Mouse (Mus musculus): ENCODE results near the gene Myo10. TPM values are rescaled to one million over a fixed set of nuclear protein-coding genes. Genes with fewer than 3 reads are reported as not detected.

Gene Myo10
- total and polyA plus RNA-seq, 2 experiments from 2014 or later, result 29.3 to 34.7 TPM

DNA sequence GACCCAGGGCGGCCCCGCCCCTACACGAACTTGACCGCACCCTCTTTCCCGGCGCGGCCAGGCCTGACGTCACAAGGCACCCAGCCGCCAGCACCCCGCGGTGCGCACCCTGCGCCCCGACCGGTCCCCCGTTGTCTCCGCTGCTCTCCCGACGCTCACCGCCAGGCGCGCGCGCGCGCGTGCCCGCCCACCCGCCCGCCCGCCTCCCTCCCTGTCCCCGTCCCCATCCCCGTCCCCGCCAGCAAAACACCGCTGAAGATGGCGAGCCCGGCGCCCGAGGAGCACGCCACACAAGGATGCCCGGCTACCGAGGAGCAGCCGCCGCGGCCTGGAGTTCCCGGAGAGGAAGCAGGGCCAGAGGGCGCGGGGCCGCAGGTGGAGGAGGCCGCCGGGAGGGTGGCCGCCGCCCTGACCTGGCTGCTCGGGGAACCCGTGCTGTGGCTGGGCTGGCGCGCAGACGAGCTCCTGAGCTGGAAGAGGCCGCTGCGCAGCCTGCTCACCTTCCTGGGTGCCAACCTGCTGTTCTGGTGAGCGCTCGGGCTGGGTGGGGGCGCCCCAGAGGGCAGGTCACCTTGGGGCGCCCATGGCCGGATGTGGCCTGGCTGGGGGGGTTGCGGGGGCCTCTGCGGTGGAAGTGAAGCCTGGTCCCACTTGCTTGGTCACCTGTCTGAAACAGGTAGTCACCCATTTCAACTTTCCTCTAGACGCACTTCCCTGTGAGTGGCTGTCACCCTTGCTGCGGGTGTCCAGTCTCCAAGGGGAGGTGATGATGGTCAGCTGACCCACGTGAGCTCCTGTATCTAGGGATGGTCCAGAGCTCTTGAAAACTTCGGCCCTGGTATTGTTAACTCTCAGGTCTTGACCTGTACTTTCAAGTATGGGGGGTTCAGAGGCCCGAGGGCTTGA lies 221.0 kb downstream of the Myo10 start, which contains the start of gene Retreg1:
TSS of gene Retreg1 (plus strand) at position 95 of the 906 bp plus-strand sequence.
- peak within 1 kb of the TSS; percentile 75 for H3K9ac ChIP-seq (replicated peaks; ENCODE audit: low read length, poor library complexity, severe bottlenecking)

DNA sequence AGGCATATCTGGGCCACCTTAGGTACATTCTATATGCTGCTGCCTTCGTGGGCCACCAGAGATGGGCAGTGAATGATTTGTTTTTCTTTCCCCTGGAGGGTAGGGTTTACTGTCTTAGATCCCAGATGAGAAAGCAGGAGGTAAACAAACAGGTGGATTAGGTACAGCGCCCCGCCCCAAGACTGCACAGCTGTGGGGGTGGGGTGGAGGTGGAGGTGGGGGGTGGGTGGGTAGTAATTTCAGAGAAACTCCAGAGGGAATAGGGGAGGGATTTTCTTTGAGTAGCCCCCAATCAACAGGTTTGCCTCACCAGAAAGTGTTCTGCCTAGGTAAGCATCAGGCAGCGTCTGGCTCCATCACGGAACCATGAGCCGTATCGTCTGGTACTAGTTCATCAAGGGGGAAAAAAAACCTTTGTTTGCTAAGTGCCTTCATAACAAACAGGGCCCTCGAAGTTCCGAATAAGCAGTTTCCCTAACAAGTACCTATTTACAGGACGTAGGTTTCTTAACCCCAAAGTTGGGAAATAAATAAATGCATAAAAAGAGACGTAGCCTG lies 221.8 kb downstream of the Myo10 start:
- no peak for DNase-seq (ENCODE audit: low spot score)
- WGBS, result 10% methylated on average over 11 of the region's 11 CpGs

More for the DNA sequence above, 221.0 kb downstream of the Myo10 start, which contains the start of gene Retreg1:
- under 1% methylated on average over 48 of the region's 72 CpGs for WGBS
- H3K27ac ChIP-seq (ENCODE audit: low read depth, low read length), result peak within 1 kb of the TSS; percentile 62
- no peaks in the 10 kb centered on the region for H3K27me3 ChIP-seq (ENCODE audit: insufficient read depth, low read length)
- no peaks in the 10 kb centered on the region for H3K9me3 ChIP-seq (ENCODE audit: low read length)
- no peaks in the 10 kb centered on the region for H3K4me1 ChIP-seq (ENCODE audit: insufficient read depth, low read length)
- H3K4me2 ChIP-seq (ENCODE audit: low read depth, low read length, poor library complexity, severe bottlenecking), result peak within 1 kb of the TSS; percentile 93
- no peak; the same call in 1 of the 2 replicates for TF ChIP-seq CTCF (IDR thresholded peaks at IDR 0.05)
- H3K36me3 ChIP-seq (ENCODE audit: insufficient read depth, low read length), result no peaks in the 10 kb centered on the region
- peak within 1 kb of the TSS; percentile 81 for H3K4me3 ChIP-seq (ENCODE audit: low read depth, low read length)
- DNase-seq (ENCODE audit: low spot score) (peak; percentile 42), ATAC-seq (ENCODE audit: low FRiP score) (peak; percentile 89)

DNA sequence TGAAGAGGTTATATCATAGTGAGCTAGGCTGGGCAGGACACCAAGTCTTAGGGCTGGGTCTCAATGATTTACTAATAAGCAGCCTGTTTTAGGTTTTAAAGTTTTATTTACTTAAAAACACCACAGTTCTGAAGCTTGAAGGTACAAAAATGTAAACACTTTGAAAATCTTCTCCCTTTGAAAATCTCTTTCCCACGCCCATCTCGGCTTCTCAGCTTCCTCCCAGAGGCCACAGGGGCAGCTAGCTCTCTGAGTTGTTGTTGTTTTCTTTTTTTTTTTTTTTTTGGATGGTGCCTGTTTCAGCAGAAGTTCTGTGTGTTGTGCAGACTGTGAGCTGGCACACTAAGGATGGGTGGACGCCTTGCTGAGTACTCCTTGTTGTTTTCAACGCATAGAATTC lies 222.4 kb downstream of the Myo10 start:
- H3K27ac ChIP-seq (ENCODE audit: low read depth, low read length), result no peak overlapping the region
- DNase-seq (ENCODE audit: low spot score), result no peak
- H3K4me3 ChIP-seq (ENCODE audit: low read depth, low read length), result peak overlapping the region; percentile 81
- no peak for ATAC-seq (ENCODE audit: low FRiP score)
- no peaks in the 10 kb centered on the region for H3K27me3 ChIP-seq (ENCODE audit: insufficient read depth, low read length)
- WGBS, result 56% methylated on average over 4 of the region's 4 CpGs
- H3K9ac ChIP-seq (replicated peaks; ENCODE audit: low read length, poor library complexity, severe bottlenecking), result no peak overlapping the region
- H3K36me3 ChIP-seq (ENCODE audit: insufficient read depth, low read length), result no peaks in the 10 kb centered on the region
- no peak for TF ChIP-seq CTCF (IDR thresholded peaks at IDR 0.05)
- no peaks in the 10 kb centered on the region for H3K4me1 ChIP-seq (ENCODE audit: insufficient read depth, low read length)
- H3K4me2 ChIP-seq (ENCODE audit: low read depth, low read length, poor library complexity, severe bottlenecking), result peak overlapping the region; percentile 93
- H3K9me3 ChIP-seq (ENCODE audit: low read length), result no peaks in the 10 kb centered on the region

More for the DNA sequence above, 221.8 kb downstream of the Myo10 start:
- no peak for TF ChIP-seq CTCF (IDR thresholded peaks at IDR 0.05)
- peak overlapping the region; percentile 75; the same call in 1 of the 2 replicates for H3K9ac ChIP-seq (replicated peaks; ENCODE audit: low read length, poor library complexity, severe bottlenecking)
- H3K4me2 ChIP-seq (ENCODE audit: low read depth, low read length, poor library complexity, severe bottlenecking), result peak overlapping the region; percentile 93
- peak overlapping the region; percentile 81 for H3K4me3 ChIP-seq (ENCODE audit: low read depth, low read length)
- no peak for ATAC-seq (ENCODE audit: low FRiP score)
- no peak overlapping the region for H3K27ac ChIP-seq (ENCODE audit: low read depth, low read length)
- H3K36me3 ChIP-seq (ENCODE audit: insufficient read depth, low read length), result no peaks in the 10 kb centered on the region
- H3K27me3 ChIP-seq (ENCODE audit: insufficient read depth, low read length), result no peaks in the 10 kb centered on the region
- H3K4me1 ChIP-seq (ENCODE audit: insufficient read depth, low read length), result no peaks in the 10 kb centered on the region
- H3K9me3 ChIP-seq (ENCODE audit: low read length), result no peaks in the 10 kb centered on the region

DNA sequence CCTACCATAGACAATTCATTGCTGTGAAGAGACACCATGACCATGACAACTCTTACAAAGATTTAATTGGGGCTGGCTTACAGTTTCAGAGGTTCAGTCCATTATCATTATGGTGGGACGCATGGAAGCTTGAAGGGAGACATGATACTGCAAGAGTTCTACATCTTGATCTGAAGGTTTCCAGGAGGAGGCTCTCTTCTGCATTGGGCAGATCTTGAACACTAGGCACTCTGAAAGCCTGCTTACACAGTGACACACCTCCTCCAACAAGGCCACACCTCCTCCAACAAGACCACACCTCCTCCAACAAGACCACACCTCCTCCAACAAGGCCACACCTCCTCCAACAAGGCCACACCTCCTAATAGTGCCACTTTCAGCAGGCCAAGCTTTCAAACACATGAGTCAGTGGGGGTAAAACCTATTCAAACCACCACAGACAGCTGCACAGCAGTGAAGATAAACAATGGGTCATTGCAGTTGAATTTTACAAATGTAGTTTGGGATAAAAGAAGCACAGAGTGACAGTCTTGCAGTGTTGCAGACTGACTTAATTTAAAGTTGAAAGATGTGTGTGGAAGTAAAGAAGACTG lies 225.3 kb downstream of the Myo10 start:
- H3K27ac ChIP-seq (ENCODE audit: low read depth, low read length), result no peak overlapping the region
- 95% methylated on average over 1 of the region's 1 CpGs for WGBS
- no peaks in the 10 kb centered on the region for H3K9me3 ChIP-seq (ENCODE audit: low read length)
- H3K36me3 ChIP-seq (ENCODE audit: insufficient read depth, low read length), result no peaks in the 10 kb centered on the region
- no peaks in the 10 kb centered on the region for H3K27me3 ChIP-seq (ENCODE audit: insufficient read depth, low read length)
- no peak for TF ChIP-seq CTCF (IDR thresholded peaks at IDR 0.05)
- no peak overlapping the region for H3K9ac ChIP-seq (replicated peaks; ENCODE audit: low read length, poor library complexity, severe bottlenecking)
- no peak for ATAC-seq (ENCODE audit: low FRiP score)
- no peaks in the 10 kb centered on the region for H3K4me1 ChIP-seq (ENCODE audit: insufficient read depth, low read length)
- no peak for DNase-seq (ENCODE audit: low spot score)
- no peak overlapping the region for H3K4me3 ChIP-seq (ENCODE audit: low read depth, low read length)
- no peak overlapping the region for H3K4me2 ChIP-seq (ENCODE audit: low read depth, low read length, poor library complexity, severe bottlenecking)

DNA sequence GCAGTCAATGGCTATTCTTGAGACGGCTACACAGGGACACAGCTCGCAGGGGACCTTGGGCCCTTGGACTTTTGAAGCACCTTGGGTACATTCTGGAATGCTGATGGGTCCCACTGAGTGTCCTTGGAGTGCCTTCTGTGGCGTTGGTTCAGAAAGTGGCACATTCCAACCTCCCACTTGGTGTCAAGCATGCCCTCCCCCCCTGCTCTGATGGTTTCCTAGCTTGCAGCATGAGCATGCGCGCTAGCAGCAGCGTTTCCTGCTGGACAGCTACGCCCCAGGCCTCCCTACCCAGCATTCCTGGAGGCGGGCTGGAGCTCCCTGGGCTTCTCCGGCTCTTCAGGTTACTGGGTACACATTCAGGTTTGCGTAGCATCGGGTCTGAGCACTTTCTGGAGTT lies 228.2 kb downstream of the Myo10 start:
- TF ChIP-seq CTCF (IDR thresholded peaks at IDR 0.05), result no peak
- ATAC-seq (ENCODE audit: low FRiP score) (no peak), DNase-seq (ENCODE audit: low spot score) (no peak)
- 77% methylated on average over 11 of the region's 11 CpGs for WGBS
- H3K4me1 ChIP-seq (ENCODE audit: insufficient read depth, low read length), result no peaks in the 10 kb centered on the region
- no peaks in the 10 kb centered on the region for H3K9me3 ChIP-seq (ENCODE audit: low read length)
- no peaks in the 10 kb centered on the region for H3K27me3 ChIP-seq (ENCODE audit: insufficient read depth, low read length)
- H3K4me2 ChIP-seq (ENCODE audit: low read depth, low read length, poor library complexity, severe bottlenecking), result no peak overlapping the region
- no peak overlapping the region for H3K27ac ChIP-seq (ENCODE audit: low read depth, low read length)
- no peaks in the 10 kb centered on the region for H3K36me3 ChIP-seq (ENCODE audit: insufficient read depth, low read length)
- no peak overlapping the region for H3K4me3 ChIP-seq (ENCODE audit: low read depth, low read length)
- H3K9ac ChIP-seq (replicated peaks; ENCODE audit: low read length, poor library complexity, severe bottlenecking), result no peak overlapping the region

Data from midbrain, postnatal 0 days (tissue).